Mouse (Mus musculus): Measurements from ENCODE around the gene Golga2. TPM values are rescaled to one million over a fixed set of nuclear protein-coding genes. Genes with fewer than 3 reads are reported as not detected.

Golga2 gene
- polyA plus RNA-seq, 1 experiment from 2014 or later = 22.6 TPM

DNA sequence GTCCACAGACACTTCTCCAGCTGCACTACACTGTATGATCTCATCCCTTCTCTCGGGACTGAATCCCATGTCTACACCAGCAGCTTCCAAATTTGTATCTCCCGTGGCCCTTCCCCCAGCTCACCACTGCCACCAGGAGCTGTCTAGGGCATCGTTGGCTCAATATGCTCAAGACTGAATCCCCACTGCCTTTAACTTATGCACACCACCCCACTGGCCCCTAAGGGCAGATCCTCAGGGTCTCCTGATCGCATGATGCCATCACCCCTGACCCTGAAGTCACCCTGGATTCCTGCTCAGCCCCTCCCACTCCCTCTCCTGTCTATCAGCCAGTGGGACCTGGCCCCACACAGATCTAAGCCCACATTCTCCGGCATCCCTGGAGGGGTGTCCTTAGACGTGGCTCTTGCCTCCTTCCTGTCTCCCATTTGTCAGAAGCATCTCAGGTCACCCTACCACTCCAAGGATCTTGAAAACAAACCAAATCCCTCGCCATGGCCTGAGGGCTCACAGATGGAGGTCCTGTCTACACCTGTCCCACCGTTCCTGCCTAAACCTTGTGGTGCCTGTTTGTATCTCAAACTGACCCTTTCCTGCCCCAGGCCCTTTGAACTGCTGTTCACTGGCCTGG, 62.6 kb downstream of the Golga2 start:
- H3K36me3 ChIP-seq (ENCODE audit: control insufficient read depth, insufficient read depth, low read length) = no peaks in the 10 kb centered on the region
- H3K9me3 ChIP-seq (ENCODE audit: control insufficient read depth, low read length) = no peaks in the 10 kb centered on the region
- H3K4me2 ChIP-seq (ENCODE audit: low read depth, low read length, severe bottlenecking) = no peak overlapping the region
- DNase-seq (ENCODE audit: low spot score) = no peak
- no peak overlapping the region for H3K9ac ChIP-seq (ENCODE audit: low read length)
- H3K27ac ChIP-seq (ENCODE audit: low read depth, low read length) = no peak overlapping the region
- H3K4me3 ChIP-seq (ENCODE audit: low read depth, low read length) = no peak overlapping the region
- H3K27me3 ChIP-seq (ENCODE audit: control insufficient read depth, insufficient read depth, low read length) = no peaks in the 10 kb centered on the region
- no peak for ATAC-seq (replicated peaks; ENCODE audit: low FRiP score)
- WGBS = 74% methylated on average over 8 of the region's 8 CpGs
- 0 out of 2 replicates have a peak, but pooled peaks cover 7% of the 10 kb centered on the region for H3K4me1 ChIP-seq (replicated peaks; ENCODE audit: control insufficient read depth, insufficient read depth, low read length)

DNA sequence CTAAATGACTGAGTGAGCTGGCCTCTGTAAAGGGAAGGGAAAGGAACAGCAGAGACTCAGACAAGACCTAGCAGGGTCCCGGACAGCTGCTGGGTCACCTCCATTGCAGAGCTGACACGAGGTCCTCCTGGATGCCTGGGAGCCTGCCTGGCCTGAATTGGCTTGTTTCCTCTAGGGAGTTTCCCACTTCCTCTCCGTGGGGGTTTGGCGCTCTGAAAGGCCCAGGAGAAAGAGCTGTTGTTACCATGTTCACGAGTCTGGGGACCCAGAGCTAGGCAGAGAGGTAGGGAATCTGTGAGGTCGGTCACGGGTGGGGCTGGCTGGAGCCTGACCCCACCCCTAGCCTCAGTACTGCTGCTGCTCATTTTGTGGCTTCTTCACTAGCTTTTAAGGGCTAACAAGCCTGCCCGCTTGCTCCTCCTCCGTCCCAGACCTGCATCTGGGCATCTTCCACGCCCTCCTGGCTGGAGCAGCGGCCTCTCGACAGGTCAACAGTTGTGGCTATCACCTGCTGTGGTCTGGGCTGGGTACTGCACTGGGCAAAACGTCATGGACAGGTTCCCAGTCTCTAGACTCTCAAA, 63.4 kb downstream of the Golga2 start:
- Histone ChIP-seq H3K4me1 (replicated peaks; ENCODE audit: control insufficient read depth, insufficient read depth, low read length) (0 out of 2 replicates have a peak, but pooled peaks cover 7% of the 10 kb centered on the region), H3K36me3 (ENCODE audit: control insufficient read depth, insufficient read depth, low read length) (no peaks in the 10 kb centered on the region), H3K27ac (ENCODE audit: low read depth, low read length) (no peak overlapping the region), H3K4me2 (ENCODE audit: low read depth, low read length, severe bottlenecking) (no peak overlapping the region), H3K27me3 (ENCODE audit: control insufficient read depth, insufficient read depth, low read length) (no peaks in the 10 kb centered on the region), H3K9me3 (ENCODE audit: control insufficient read depth, low read length) (no peaks in the 10 kb centered on the region), H3K9ac (ENCODE audit: low read length) (no peak overlapping the region), H3K4me3 (ENCODE audit: low read depth, low read length) (no peak overlapping the region)
- WGBS = 49% methylated on average over 13 of the region's 13 CpGs
- DNase-seq (ENCODE audit: low spot score) = no peak
- ATAC-seq (replicated peaks; ENCODE audit: low FRiP score) = no peak

DNA sequence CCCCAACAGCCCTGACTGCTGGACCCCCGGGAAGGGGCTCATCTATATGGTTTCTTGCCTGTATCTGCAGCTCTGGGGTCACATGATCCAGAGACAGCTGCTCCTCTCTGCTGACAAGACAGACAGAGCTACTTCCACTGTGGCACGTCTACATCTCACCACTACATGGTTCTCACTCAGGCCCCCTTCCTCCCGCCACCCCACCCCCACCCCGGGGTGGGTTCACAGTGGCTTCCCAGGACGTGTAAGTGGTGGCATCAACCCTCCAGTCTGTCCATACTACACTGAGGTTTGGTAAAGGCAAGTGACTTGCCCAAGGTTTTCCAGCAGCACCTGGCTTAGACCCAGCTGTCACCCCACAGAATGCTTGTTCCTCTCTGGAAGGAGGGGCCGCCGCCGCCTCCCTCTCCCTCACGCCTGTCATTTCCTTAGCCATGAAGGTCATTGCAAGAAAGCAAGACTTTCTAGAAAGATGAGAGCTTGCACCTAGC, 64.3 kb downstream of the Golga2 start:
- Histone ChIP-seq H3K9ac (ENCODE audit: low read length) (no peak overlapping the region; the same call in 1 of the 2 replicates), H3K4me3 (ENCODE audit: low read depth, low read length) (peak overlapping the region; percentile 54; the same call in 1 of the 2 replicates), H3K36me3 (ENCODE audit: control insufficient read depth, insufficient read depth, low read length) (no peaks in the 10 kb centered on the region), H3K4me1 (replicated peaks; ENCODE audit: control insufficient read depth, insufficient read depth, low read length) (0 out of 2 replicates have a peak, but pooled peaks cover 7% of the 10 kb centered on the region), H3K27me3 (ENCODE audit: control insufficient read depth, insufficient read depth, low read length) (no peaks in the 10 kb centered on the region), H3K27ac (ENCODE audit: low read depth, low read length) (no peak overlapping the region), H3K9me3 (ENCODE audit: control insufficient read depth, low read length) (no peaks in the 10 kb centered on the region), H3K4me2 (ENCODE audit: low read depth, low read length, severe bottlenecking) (peak overlapping the region; percentile 93)
- 61% methylated on average over 9 of the region's 9 CpGs for whole genome bisulfite sequencing
- ATAC-seq (replicated peaks; ENCODE audit: low FRiP score) (no peak), DNase-seq (ENCODE audit: low spot score) (no peak)

DNA sequence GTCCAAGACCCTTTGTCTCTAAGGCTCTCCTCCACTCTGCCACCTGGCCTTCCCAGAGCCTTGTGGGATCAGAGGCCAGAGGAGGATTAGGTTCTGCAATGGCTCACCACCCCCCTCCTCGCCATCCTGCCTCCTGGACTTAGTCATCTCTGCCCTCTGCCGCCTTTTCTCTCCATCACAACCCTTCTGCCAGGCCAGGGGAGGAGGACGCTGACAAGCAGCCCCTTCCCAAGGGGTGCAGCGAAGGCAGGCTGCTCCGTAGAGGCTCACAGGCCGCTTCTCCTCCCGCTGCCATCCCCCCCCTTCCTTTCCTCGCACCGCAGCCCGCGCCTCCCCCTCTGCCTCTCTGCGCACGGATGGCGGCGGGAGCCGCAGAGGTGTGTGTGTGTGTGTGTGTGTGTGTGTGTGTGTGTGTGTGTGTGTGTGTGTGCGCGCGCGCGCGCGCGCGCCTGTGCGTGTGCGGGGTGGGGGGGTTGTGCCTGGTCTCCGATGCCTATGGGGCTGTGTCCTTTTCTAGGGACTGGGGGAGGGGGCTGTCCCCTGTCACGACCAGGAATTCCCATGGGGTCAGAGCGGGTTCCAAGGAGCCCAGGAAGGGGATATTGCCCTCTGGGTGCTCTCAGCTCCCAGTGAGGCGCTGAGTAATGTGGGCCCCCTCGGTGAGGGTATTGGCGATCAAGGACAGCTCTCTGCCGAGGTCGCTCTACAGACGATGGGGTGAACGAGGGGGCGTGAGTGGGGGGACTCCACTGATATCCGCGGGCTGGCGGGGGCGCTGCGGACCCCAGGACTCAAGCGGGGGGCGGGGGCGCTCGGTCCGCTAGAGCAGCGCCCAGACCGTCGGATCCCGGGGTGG, 65.2 kb downstream of the Golga2 start, which contains the start of gene Ciz1:
Ciz1 (plus strand) TSS at position 177 of the 856 bp plus-strand sequence.
- DNase-seq (ENCODE audit: low spot score) (peak; percentile 74), ATAC-seq (replicated peaks; ENCODE audit: low FRiP score) (peak; percentile 49)
- Histone ChIP-seq H3K4me2 (ENCODE audit: low read depth, low read length, severe bottlenecking) (peak within 1 kb of the TSS; percentile 93), H3K27me3 (ENCODE audit: control insufficient read depth, insufficient read depth, low read length) (no peaks in the 10 kb centered on the region), H3K9ac (ENCODE audit: low read length) (peak within 1 kb of the TSS; percentile 73), H3K36me3 (ENCODE audit: control insufficient read depth, insufficient read depth, low read length) (no peaks in the 10 kb centered on the region), H3K9me3 (ENCODE audit: control insufficient read depth, low read length) (no peaks in the 10 kb centered on the region), H3K27ac (ENCODE audit: low read depth, low read length) (no peak within 1 kb of the TSS; the same call in 1 of the 2 replicates), H3K4me3 (ENCODE audit: low read depth, low read length) (peak within 1 kb of the TSS; percentile 54), H3K4me1 (replicated peaks; ENCODE audit: control insufficient read depth, insufficient read depth, low read length) (0 out of 2 replicates have a peak, but pooled peaks cover 7% of the 10 kb centered on the region)
- under 1% methylated on average over 37 of the region's 52 CpGs for WGBS

DNA sequence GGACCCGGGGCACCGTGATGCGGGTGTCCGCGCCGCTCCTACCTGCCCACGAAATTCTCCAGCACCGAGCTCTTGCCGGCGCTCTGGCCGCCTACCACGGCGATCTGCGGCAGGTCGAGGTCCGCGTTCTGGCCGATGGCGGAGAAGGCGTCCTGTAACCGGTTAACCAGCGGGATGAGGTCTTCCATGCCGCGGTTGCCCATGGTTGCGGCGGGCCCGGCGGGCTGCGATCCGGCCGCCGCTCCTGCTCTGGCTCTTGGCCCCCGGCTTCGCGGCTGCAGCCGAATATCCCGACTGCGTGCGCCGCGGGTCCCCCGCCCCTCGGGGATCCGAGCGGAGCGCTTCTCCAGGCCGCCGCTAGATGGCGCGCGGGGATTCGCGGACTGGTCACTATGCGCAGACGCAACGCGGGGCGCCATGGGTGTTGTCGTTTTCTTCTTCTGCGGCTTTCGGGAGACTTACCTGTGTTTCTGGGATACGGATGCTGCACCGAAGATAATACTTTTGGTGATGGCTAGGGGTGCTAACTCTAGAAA, 65.9 kb downstream of the Golga2 start, which contains the start of gene Dnm1:
Dnm1 (minus strand) TSS at position 332 of the 536 bp plus-strand sequence.
- ATAC-seq (replicated peaks; ENCODE audit: low FRiP score) = peak; percentile 62

DNA sequence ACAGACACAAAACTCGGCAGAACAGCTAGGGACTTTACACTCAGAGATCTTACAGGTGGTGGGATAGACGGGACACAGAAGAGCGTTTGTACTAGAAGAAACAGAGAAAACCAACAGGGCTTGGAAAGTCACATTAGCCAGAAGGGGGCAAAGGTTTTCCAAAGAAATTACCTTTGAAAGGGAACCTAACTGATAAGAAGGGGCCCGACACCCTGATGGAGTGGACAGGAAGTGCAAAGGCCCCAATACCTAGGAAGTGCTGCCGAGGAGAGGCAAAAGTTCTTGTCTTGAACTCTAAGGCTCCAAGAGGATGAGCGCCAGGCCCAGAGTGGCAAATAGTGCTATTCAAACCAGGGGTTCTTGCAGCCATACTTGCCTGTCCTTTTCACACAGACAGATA, 66.7 kb downstream of the Golga2 start:
- no peak for DNase-seq (ENCODE audit: low spot score)
- no peaks in the 10 kb centered on the region for H3K9me3 ChIP-seq (ENCODE audit: control insufficient read depth, low read length)
- H3K9ac ChIP-seq (ENCODE audit: low read length) = no peak overlapping the region
- 0 out of 2 replicates have a peak, but pooled peaks cover 7% of the 10 kb centered on the region for H3K4me1 ChIP-seq (replicated peaks; ENCODE audit: control insufficient read depth, insufficient read depth, low read length)
- no peak overlapping the region for H3K4me3 ChIP-seq (ENCODE audit: low read depth, low read length)
- no peaks in the 10 kb centered on the region for H3K36me3 ChIP-seq (ENCODE audit: control insufficient read depth, insufficient read depth, low read length)
- ATAC-seq (replicated peaks; ENCODE audit: low FRiP score) = no peak
- no peak overlapping the region for H3K27ac ChIP-seq (ENCODE audit: low read depth, low read length)
- WGBS = 70% methylated on average over 6 of the region's 6 CpGs
- H3K27me3 ChIP-seq (ENCODE audit: control insufficient read depth, insufficient read depth, low read length) = no peaks in the 10 kb centered on the region
- no peak overlapping the region for H3K4me2 ChIP-seq (ENCODE audit: low read depth, low read length, severe bottlenecking)

More for the DNA sequence above, 65.9 kb downstream of the Golga2 start, which contains the start of gene Dnm1:
- WGBS = under 1% methylated on average over 63 of the region's 63 CpGs
- peak within 1 kb of the TSS; percentile 73 for H3K9ac ChIP-seq (ENCODE audit: low read length)
- H3K4me1 ChIP-seq (replicated peaks; ENCODE audit: control insufficient read depth, insufficient read depth, low read length) = 0 out of 2 replicates have a peak, but pooled peaks cover 7% of the 10 kb centered on the region
- no peaks in the 10 kb centered on the region for H3K27me3 ChIP-seq (ENCODE audit: control insufficient read depth, insufficient read depth, low read length)
- H3K4me2 ChIP-seq (ENCODE audit: low read depth, low read length, severe bottlenecking) = peak within 1 kb of the TSS; percentile 93
- peak; percentile 96 for DNase-seq (ENCODE audit: low spot score)
- H3K36me3 ChIP-seq (ENCODE audit: control insufficient read depth, insufficient read depth, low read length) = no peaks in the 10 kb centered on the region
- H3K4me3 ChIP-seq (ENCODE audit: low read depth, low read length) = peak within 1 kb of the TSS; percentile 54
- H3K9me3 ChIP-seq (ENCODE audit: control insufficient read depth, low read length) = no peaks in the 10 kb centered on the region
- no peak within 1 kb of the TSS; the same call in 1 of the 2 replicates for H3K27ac ChIP-seq (ENCODE audit: low read depth, low read length)

DNA sequence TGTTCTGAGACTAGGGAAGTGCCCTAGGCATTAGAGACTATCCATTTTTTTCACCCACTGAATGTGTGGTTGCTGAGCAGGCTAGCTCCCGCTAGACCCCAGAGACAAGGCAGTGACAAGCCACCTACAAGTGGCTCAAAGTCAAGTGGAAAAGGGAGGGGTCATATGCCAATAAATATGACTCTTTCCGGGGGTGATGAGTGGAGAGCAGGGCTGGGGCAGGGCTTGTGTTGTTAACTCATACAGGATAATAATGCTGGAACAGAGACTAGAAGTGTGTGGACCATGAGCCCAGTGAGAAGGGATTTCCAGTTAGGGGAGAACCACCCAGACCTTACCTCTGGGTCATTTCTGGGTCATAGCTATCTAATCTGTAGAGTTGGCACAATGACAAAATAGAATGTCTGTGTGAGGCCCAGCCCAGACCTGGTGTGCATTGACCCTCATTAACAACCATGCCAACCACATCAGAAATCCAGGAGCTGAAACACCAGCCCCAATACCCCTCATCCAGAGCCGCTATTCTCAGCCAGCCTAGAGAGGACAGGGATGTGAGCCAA, 67.2 kb downstream of the Golga2 start:
- Histone ChIP-seq H3K4me1 (replicated peaks; ENCODE audit: control insufficient read depth, insufficient read depth, low read length) (0 out of 2 replicates have a peak, but pooled peaks cover 7% of the 10 kb centered on the region), H3K9me3 (ENCODE audit: control insufficient read depth, low read length) (no peaks in the 10 kb centered on the region), H3K4me2 (ENCODE audit: low read depth, low read length, severe bottlenecking) (no peak overlapping the region), H3K4me3 (ENCODE audit: low read depth, low read length) (no peak overlapping the region), H3K27me3 (ENCODE audit: control insufficient read depth, insufficient read depth, low read length) (no peaks in the 10 kb centered on the region), H3K27ac (ENCODE audit: low read depth, low read length) (no peak overlapping the region), H3K9ac (ENCODE audit: low read length) (no peak overlapping the region), H3K36me3 (ENCODE audit: control insufficient read depth, insufficient read depth, low read length) (no peaks in the 10 kb centered on the region)
- no peak for DNase-seq (ENCODE audit: low spot score)
- 81% methylated on average over 3 of the region's 3 CpGs for WGBS
- ATAC-seq (replicated peaks; ENCODE audit: low FRiP score) = no peak

DNA sequence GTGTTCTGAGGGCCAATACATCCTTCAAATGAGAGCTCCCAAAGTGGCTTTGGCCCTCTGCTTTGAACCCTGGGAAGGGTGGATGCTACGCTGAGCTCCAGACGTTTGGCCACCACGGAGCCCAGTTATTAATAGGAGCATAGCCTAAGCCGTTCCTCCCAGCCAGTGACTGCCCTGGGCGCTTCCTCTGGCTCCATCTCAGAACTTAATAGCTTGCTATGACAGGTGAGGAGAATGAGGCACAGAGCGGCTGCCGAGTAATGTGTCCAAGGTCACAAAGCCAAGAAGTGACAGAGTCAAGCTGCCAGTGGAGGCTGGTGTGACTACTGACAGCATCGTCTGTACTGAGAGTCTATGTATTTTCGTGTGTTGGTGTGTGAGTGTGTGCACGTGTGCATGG, 69.0 kb downstream of the Golga2 start:
- no peak for ATAC-seq (replicated peaks; ENCODE audit: low FRiP score)
- Histone ChIP-seq H3K4me1 (replicated peaks; ENCODE audit: control insufficient read depth, insufficient read depth, low read length) (peaks cover 7% of the 10 kb centered on the region; the same call in 1 of the 2 replicates), H3K27me3 (ENCODE audit: control insufficient read depth, insufficient read depth, low read length) (no peaks in the 10 kb centered on the region), H3K4me2 (ENCODE audit: low read depth, low read length, severe bottlenecking) (no peak overlapping the region), H3K9ac (ENCODE audit: low read length) (no peak overlapping the region), H3K36me3 (ENCODE audit: control insufficient read depth, insufficient read depth, low read length) (no peaks in the 10 kb centered on the region), H3K9me3 (ENCODE audit: control insufficient read depth, low read length) (no peaks in the 10 kb centered on the region), H3K27ac (ENCODE audit: low read depth, low read length) (no peak overlapping the region), H3K4me3 (ENCODE audit: low read depth, low read length) (no peak overlapping the region)
- DNase-seq (ENCODE audit: low spot score) = no peak
- 85% methylated on average over 10 of the region's 10 CpGs for WGBS

Measured in forebrain, embryonic 11.5 days (tissue).